Mouse (Mus musculus) liver, postnatal 0 days (tissue): ENCODE measurements at regions not wholly inside any gene's neighbourhood (a gene's known extent, or its start where the extent isn't known, plus 50 kb on each side); places are given as distances from the start of the nearest gene placed in this dataset.

ENCODE experiments used
- ATAC-seq: fragments of 200-750 bp; cut with Nextera tagmentation; 2 replicates; pipeline ENCODE4 v1.8.0; 2017; ENCODE audit warnings: mild to moderate bottlenecking, moderate library complexity
- DNase-seq: peaks from one replicate; pipeline ENCODE4 v3.0.0-alpha.2; 2016
- H3K27ac ChIP-seq: fragments of 300-500 bp; sonication (generic); 2 replicates; pipeline ENCODE4 v1.5.1; 2014; ENCODE audit warnings: antibody characterized with exemption, moderate library complexity, mild to moderate bottlenecking, low read depth
- H3K27me3 ChIP-seq: fragments of 300-500 bp; sonication (generic); 2 replicates; pipeline ENCODE4 v1.6.1; 2014; ENCODE audit warnings: low read length, control low read depth, mixed read lengths; ENCODE audit not compliant: insufficient read depth
- H3K36me3 ChIP-seq: fragments of 300-500 bp; sonication (generic); replicated peaks from 2 replicates; pipeline ENCODE4 v1.6.1; 2014; ENCODE audit warnings: mild to moderate bottlenecking, control low read depth, low read length, moderate library complexity, mixed read lengths; ENCODE audit not compliant: insufficient read depth
- H3K4me1 ChIP-seq: fragments of 300-500 bp; sonication (generic); 2 replicates; pipeline ENCODE4 v1.6.1; 2014; ENCODE audit warnings: antibody characterized with exemption, mild to moderate bottlenecking, control low read depth; ENCODE audit not compliant: insufficient read depth
- H3K4me2 ChIP-seq: fragments of 300-500 bp; sonication (generic); 2 replicates; pipeline ENCODE4 v1.6.1; 2014; ENCODE audit warnings: low read depth, mild to moderate bottlenecking, low read length, moderate library complexity, mixed read lengths
- H3K4me3 ChIP-seq: fragments of 300-500 bp; sonication (generic); 2 replicates; pipeline ENCODE4 v1.5.1; 2014; ENCODE audit warnings: low read depth, low read length
- H3K9ac ChIP-seq: fragments of 300-500 bp; sonication (generic); replicated peaks from 2 replicates; pipeline ENCODE4 v1.6.1; 2014; ENCODE audit warnings: mild to moderate bottlenecking, moderate library complexity
- H3K9me3 ChIP-seq: fragments of 300-500 bp; sonication (generic); 2 replicates; pipeline ENCODE4 v1.6.1; 2016; ENCODE audit warnings: mild to moderate bottlenecking, control low read depth, low read length, mixed read lengths
- CTCF ChIP-seq: sonication (generic); IDR thresholded peaks from 2 replicates; pipeline ENCODE4 v1.5.1; 2016; ENCODE audit warnings: antibody characterized with exemption, low read depth
- EP300 ChIP-seq: IDR thresholded peaks from 2 replicates; pipeline ENCODE4 v1.6.1; 2016; ENCODE audit warnings: antibody characterized with exemption, low read depth, mild to moderate bottlenecking
- WGBS: fragments of 180-500 bp; shearing (Covaris S2); extraction: QIAGEN DNeasy Blood & Tissue Kit; methylation state at CpG from one replicate; pipeline ENCODE4 v1.1.7; 2014; ENCODE audit not compliant: insufficient replicate concordance; 5-methylcytosine and 5-hydroxymethylcytosine counted together

DNA sequence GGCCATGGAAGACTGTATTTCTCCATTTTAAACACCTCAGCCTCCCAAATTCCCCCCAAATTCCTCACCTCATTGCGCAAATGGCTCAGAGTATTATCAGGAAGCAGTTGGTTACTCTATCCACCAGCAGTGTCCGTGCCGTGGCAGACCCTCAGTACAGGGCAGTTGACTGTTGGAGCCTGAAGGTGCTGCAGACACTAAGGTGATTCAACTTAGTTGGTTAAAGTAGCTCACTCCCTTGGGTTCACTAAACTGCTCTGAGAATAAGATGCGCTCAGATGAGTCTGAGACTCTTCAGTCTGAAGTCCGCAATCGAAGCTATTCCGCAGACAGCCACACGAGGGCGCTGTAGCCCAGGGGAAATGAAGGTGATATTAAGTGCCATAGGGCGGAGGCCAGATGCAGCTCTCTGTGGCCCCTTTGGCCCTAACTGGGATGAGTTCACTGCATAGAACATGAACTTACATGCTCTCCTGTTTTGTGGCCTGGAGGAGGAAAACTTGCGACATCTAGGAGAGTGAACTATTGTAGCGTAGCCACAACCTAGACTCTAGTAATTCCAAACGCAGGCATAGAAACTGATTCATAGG, 62.9 kb downstream of the Amer3 start:
- Histone ChIP-seq H3K36me3 (no peaks in the 10 kb centered on the region), H3K27ac (no peak overlapping the region), H3K4me1 (no peaks in the 10 kb centered on the region), H3K4me2 (no peak overlapping the region), H3K4me3 (no peak overlapping the region), H3K9ac (no peak overlapping the region), H3K27me3 (no peaks in the 10 kb centered on the region), H3K9me3 (no peaks in the 10 kb centered on the region)
- WGBS: 26% methylated on average over 13 of the region's 13 CpGs
- TF ChIP-seq CTCF (peak; percentile 88), EP300 (no peak)
- ATAC-seq: no peak
- peak; percentile 69 for DNase-seq

- Histone ChIP-seq H3K27ac (no peak overlapping the region), H3K4me1 (no peaks in the 10 kb centered on the region), H3K9ac (no peak overlapping the region), H3K9me3 (no peaks in the 10 kb centered on the region), H3K4me2 (no peak overlapping the region), H3K27me3 (no peaks in the 10 kb centered on the region), H3K4me3 (no peak overlapping the region), H3K36me3 (no peaks in the 10 kb centered on the region)
- no peak for ATAC-seq
- TF ChIP-seq EP300 (no peak), CTCF (no peak)
- DNase-seq: no peak
- 81% methylated on average over 10 of the region's 10 CpGs for WGBS
Observed at GRCm38 (mm10) chr1:34653963-34654644, 74.6 kb downstream of the Amer3 start.

DNA sequence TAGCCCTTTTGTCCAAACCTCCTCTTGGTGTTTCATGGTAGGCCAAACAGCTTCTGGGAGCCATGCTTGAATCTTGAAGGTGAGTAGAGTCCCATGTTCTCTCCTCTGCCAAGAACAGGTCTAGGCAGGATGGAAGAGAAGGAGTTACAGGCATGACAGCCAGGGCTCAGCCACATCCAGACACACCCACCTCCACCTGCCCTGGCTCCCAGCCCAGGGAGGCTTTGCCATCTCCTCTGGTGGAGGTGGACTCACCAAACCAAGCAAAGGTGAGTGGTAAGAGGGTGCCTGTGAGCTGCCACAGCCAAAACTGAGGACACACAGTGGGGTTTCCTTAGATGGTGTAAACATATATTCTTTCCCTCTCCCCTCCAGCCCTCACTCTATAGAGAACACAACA, 78.0 kb downstream of the Amer3 start:
- H3K9ac ChIP-seq: no peak overlapping the region
- H3K4me1 ChIP-seq: no peaks in the 10 kb centered on the region
- no peak overlapping the region for H3K4me2 ChIP-seq
- H3K36me3 ChIP-seq: no peaks in the 10 kb centered on the region
- H3K27me3 ChIP-seq: no peaks in the 10 kb centered on the region
- no peak for TF ChIP-seq EP300
- no peak for TF ChIP-seq CTCF
- no peak for DNase-seq
- no peak overlapping the region for H3K27ac ChIP-seq
- no peaks in the 10 kb centered on the region for H3K9me3 ChIP-seq
- no peak for ATAC-seq
- no peak overlapping the region for H3K4me3 ChIP-seq

- no peak for TF ChIP-seq EP300
- TF ChIP-seq CTCF: no peak
- Histone ChIP-seq H3K27ac (no peak overlapping the region), H3K9ac (no peak overlapping the region), H3K4me2 (no peak overlapping the region), H3K4me1 (no peaks in the 10 kb centered on the region), H3K4me3 (no peak overlapping the region), H3K9me3 (no peaks in the 10 kb centered on the region), H3K27me3 (no peaks in the 10 kb centered on the region), H3K36me3 (no peaks in the 10 kb centered on the region)
- DNase-seq (no peak), ATAC-seq (no peak)
- 72% methylated on average over 4 of the region's 4 CpGs for WGBS
Observed at GRCm38 (mm10) chr1:34663875-34664547, 84.6 kb downstream of the Amer3 start.

- TF ChIP-seq EP300 (no peak), CTCF (no peak)
- no peaks in the 10 kb centered on the region for H3K36me3 ChIP-seq
- no peak for DNase-seq
- H3K4me1 ChIP-seq: no peaks in the 10 kb centered on the region
- H3K9me3 ChIP-seq: no peaks in the 10 kb centered on the region
- no peak overlapping the region for H3K4me2 ChIP-seq
- H3K27me3 ChIP-seq: no peaks in the 10 kb centered on the region
- no peak overlapping the region for H3K4me3 ChIP-seq
- ATAC-seq: no peak
- WGBS: 79% methylated on average over 11 of the region's 11 CpGs
- no peak overlapping the region for H3K27ac ChIP-seq
- no peak overlapping the region for H3K9ac ChIP-seq
Observed at GRCm38 (mm10) chr1:34664816-34665511, 85.5 kb downstream of the Amer3 start.

- Histone ChIP-seq H3K27ac (no peak overlapping the region), H3K27me3 (no peaks in the 10 kb centered on the region), H3K4me2 (no peak overlapping the region), H3K9me3 (no peaks in the 10 kb centered on the region), H3K36me3 (no peaks in the 10 kb centered on the region), H3K4me3 (no peak overlapping the region), H3K4me1 (no peaks in the 10 kb centered on the region), H3K9ac (no peak overlapping the region)
- WGBS: 79% methylated on average over 5 of the region's 5 CpGs
- no peak for ATAC-seq
- TF ChIP-seq EP300 (no peak), CTCF (no peak)
- no peak for DNase-seq
Observed at GRCm38 (mm10) chr1:34665512-34665854, 86.0 kb downstream of the Amer3 start.
